Mouse (Mus musculus): ENCODE measurements around the gene Lipc.

DNA sequence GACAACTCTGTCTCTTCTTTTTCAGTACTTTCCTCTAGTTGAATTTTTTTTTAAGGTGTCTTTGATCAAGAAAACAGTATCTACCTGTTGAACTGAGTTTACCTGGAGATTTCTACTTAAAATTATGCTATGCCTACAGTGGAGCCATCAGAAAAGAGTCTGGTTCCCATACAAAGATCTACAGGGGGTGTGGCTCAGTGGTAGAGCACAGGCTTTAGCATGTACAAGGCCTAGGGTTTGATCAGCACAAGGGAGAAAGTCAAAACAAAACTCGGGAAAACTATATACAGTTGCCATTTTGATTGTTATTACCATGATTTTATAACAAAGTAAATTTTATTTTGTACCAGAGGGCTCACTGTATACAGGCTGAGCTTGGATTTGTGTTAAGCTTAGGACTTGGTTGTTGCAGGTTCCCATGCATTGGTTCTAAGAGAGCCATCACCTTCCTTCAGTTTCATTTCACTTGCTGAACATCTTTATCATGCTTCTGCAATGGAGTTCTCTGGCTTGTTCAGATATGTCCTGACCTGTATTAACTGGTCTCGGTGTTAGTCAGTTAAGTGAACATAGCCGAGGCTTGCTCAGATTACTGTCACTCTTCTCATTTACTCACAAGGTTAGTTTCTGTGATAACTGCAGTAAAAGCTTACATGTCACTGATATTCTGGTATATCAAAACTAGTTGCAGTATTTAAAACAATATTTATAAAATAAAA lies 200.4 kb downstream of the Lipc start:
- TF ChIP-seq POLR2A (IDR thresholded peaks at IDR 0.05; ENCODE audit: control insufficient read depth, extremely low read depth, insufficient read depth, low read length, poor library complexity) (no peak), CTCF (IDR thresholded peaks at IDR 0.05; ENCODE audit: borderline replicate concordance, control insufficient read depth, extremely low read depth, insufficient read depth, low read length, poor library complexity) (no peak)

Measured in thymus, adult 2 months (tissue).